Mouse (Mus musculus): ENCODE data around the gene Otud4. TPM values are rescaled to one million over a fixed set of nuclear protein-coding genes. Genes with fewer than 3 reads are reported as not detected.
A peak's percentile ranks its signal among the peaks of the same experiment; 100 is the strongest.
"Not testable (repeated sequence)": the region's sequence is repeated elsewhere in the genome, so short reads cannot be mapped to it uniquely, and the experiment has no call there.

The Otud4 gene
- polyA plus RNA-seq, 1 experiment from 2014 or later, result 15.4 TPM

- H3K27ac ChIP-seq, result no peak overlapping the region
- H3K36me3 ChIP-seq, result peaks cover 88% of the 10 kb centered on the region
- no peaks in the 10 kb centered on the region for H3K4me1 ChIP-seq
- WGBS, result 94% methylated on average over 1 of the region's 1 CpGs
- no peaks in the 10 kb centered on the region for H3K27me3 ChIP-seq (ENCODE audit: low read depth, poor library complexity, severe bottlenecking)
- no peak for DNase-seq (ENCODE audit: low spot score)
- no peaks in the 10 kb centered on the region for H3K9me3 ChIP-seq (replicated peaks)
- H3K4me3 ChIP-seq, result no peak overlapping the region
Measured at GRCm38 (mm10) chr8:79650158-79650814, 10.9 kb downstream of the Otud4 start.

DNA sequence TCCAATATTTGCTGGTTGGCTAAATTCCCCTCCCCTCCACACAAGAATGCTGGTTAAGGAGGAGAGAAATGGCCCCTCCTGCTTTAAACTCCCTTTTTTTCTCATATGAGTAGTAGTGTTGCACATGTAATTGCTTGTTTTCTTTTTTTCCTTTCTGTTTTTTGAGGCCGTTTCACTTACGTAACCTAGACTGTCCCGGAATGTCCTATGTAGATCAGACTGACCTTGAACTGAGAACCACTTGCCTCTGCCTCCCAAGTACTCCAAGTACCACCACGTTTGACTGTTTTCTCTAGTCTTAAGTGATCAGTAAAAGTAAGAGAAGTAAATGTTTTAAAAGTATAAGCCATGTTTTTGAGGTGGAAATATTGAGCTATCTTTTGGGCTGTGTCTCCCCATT, 14.3 kb downstream of the Otud4 start:
- no peak overlapping the region for H3K27ac ChIP-seq
- H3K36me3 ChIP-seq, result peaks cover 81% of the 10 kb centered on the region
- H3K27me3 ChIP-seq (ENCODE audit: low read depth, poor library complexity, severe bottlenecking), result no peaks in the 10 kb centered on the region
- no peaks in the 10 kb centered on the region for H3K4me1 ChIP-seq
- no peak overlapping the region for H3K4me3 ChIP-seq
- no peaks in the 10 kb centered on the region for H3K9me3 ChIP-seq (replicated peaks)
- no peak for DNase-seq (ENCODE audit: low spot score)
- WGBS, result 95% methylated on average over 4 of the region's 4 CpGs

GRCm38 (mm10) chr8:79658715-79659114, 19.3 kb downstream of the Otud4 start:
- H3K36me3 ChIP-seq, result peaks cover 93% of the 10 kb centered on the region
- not testable (repeated sequence) for H3K9me3 ChIP-seq (replicated peaks); H3K4me1 ChIP-seq; H3K27ac ChIP-seq; DNase-seq (ENCODE audit: low spot score); H3K27me3 ChIP-seq (ENCODE audit: low read depth, poor library complexity, severe bottlenecking); H3K4me3 ChIP-seq
- 93% methylated on average over 4 of the region's 4 CpGs for WGBS

- 87% methylated on average over 4 of the region's 4 CpGs for WGBS
- H3K27me3 ChIP-seq (ENCODE audit: low read depth, poor library complexity, severe bottlenecking), result no peaks in the 10 kb centered on the region
- no peak overlapping the region for H3K4me3 ChIP-seq
- peaks cover 11% of the 10 kb centered on the region for H3K4me1 ChIP-seq
- no peaks in the 10 kb centered on the region for H3K9me3 ChIP-seq (replicated peaks)
- H3K27ac ChIP-seq, result no peak overlapping the region
- H3K36me3 ChIP-seq, result peaks cover 66% of the 10 kb centered on the region
- DNase-seq (ENCODE audit: low spot score), result no peak
Measured at GRCm38 (mm10) chr8:79676461-79676860, 37.0 kb downstream of the Otud4 start.

- H3K27me3 ChIP-seq (ENCODE audit: low read depth, poor library complexity, severe bottlenecking), result no peaks in the 10 kb centered on the region
- peaks cover 66% of the 10 kb centered on the region for H3K36me3 ChIP-seq
- DNase-seq (ENCODE audit: low spot score), result no peak
- H3K27ac ChIP-seq, result no peak overlapping the region
- peaks cover 11% of the 10 kb centered on the region for H3K4me1 ChIP-seq
- no peak overlapping the region for H3K4me3 ChIP-seq
- WGBS, result 67% methylated on average over 5 of the region's 5 CpGs
- no peaks in the 10 kb centered on the region for H3K9me3 ChIP-seq (replicated peaks)
Measured at GRCm38 (mm10) chr8:79679005-79679404, 39.6 kb downstream of the Otud4 start.

DNA sequence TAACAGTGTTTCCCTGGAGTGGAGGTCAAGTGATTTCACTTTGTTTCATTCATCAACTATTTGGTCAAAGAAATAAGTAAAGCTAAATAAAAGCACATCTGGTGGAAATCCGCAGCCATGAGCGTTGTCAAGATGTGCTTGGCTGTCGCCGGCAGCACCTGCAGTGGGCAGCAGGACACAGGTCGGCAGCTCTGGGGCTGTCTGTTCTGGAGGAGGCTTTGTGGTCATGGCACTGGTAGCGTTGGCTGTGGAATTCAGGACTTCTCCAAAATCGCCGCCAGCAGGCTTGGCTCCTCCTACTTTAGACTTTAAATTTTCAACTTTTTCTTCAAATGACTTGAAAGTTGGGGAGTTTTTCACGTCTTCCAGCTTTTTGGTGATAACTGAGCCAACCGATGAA, 40.7 kb downstream of the Otud4 start:
- not testable (repeated sequence) for H3K27ac ChIP-seq; DNase-seq (ENCODE audit: low spot score); H3K27me3 ChIP-seq (ENCODE audit: low read depth, poor library complexity, severe bottlenecking); H3K9me3 ChIP-seq (replicated peaks)
- 54% methylated on average over 10 of the region's 10 CpGs for WGBS
- Histone ChIP-seq H3K4me3 (peak overlapping the region; percentile 44), H3K36me3 (peaks cover 66% of the 10 kb centered on the region), H3K4me1 (peaks cover 11% of the 10 kb centered on the region)

DNA sequence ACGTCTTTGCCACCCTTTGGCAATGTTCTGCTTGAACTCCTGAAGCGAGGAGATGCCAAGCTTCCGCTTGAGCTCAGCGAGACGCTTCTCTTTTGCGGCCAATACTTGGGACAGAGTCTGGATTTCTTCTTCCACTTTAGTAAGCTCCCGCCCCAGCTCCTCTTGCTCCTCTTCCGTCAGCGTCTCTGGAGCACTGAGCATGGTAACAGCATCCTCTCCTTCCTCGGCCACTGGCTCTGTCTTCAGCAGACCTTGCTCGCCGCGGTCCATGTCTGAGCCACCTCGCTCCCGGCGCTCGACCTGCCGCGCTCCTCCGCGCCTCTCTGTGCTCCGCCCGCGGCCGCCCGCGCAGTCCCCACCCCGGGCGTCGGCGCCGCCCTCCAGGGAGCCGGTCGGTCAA, 41.1 kb downstream of the Otud4 start:
- H3K27ac ChIP-seq, result no peak overlapping the region
- 12% methylated on average over 34 of the region's 34 CpGs for WGBS
- DNase-seq (ENCODE audit: low spot score), result peak; percentile 40

GRCm38 (mm10) chr8:79680965-79681364, 41.5 kb downstream of the Otud4 start:
- 45% methylated on average over 2 of the region's 2 CpGs for WGBS
- DNase-seq (ENCODE audit: low spot score), result no peak
- Histone ChIP-seq H3K36me3 (peaks cover 67% of the 10 kb centered on the region), H3K4me1 (peaks cover 11% of the 10 kb centered on the region), H3K9me3 (replicated peaks) (no peaks in the 10 kb centered on the region), H3K27me3 (ENCODE audit: low read depth, poor library complexity, severe bottlenecking) (no peaks in the 10 kb centered on the region), H3K4me3 (peak overlapping the region; percentile 44), H3K27ac (no peak overlapping the region)

More for the DNA sequence above, 41.1 kb downstream of the Otud4 start:
- H3K4me1 ChIP-seq, result peaks cover 11% of the 10 kb centered on the region
- H3K36me3 ChIP-seq, result peaks cover 66% of the 10 kb centered on the region
- no peaks in the 10 kb centered on the region for H3K27me3 ChIP-seq (ENCODE audit: low read depth, poor library complexity, severe bottlenecking)
- H3K4me3 ChIP-seq, result peak overlapping the region; percentile 44
- H3K9me3 ChIP-seq (replicated peaks), result no peaks in the 10 kb centered on the region

DNA sequence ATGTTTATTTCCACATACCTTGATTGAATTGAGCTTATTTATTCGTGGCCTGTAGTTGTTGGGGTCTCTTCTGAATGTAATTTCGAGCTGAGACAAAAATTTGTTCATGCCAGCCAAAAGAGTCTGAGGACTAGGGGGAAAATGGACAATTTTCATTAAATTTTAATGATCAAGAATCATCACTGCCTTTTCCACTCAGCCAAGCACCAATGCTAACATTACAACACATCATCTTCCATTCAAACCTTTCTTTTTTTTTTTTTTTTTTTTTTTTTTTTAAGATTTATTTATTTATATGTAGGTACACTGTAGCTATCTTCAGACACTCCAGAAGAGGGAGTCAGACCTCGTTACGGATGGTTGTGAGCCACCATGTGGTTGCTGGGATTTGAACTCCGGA, 46.5 kb downstream of the Otud4 start:
- not testable (repeated sequence) for H3K9me3 ChIP-seq (replicated peaks); DNase-seq (ENCODE audit: low spot score); H3K4me1 ChIP-seq; H3K27ac ChIP-seq; H3K4me3 ChIP-seq; H3K27me3 ChIP-seq (ENCODE audit: low read depth, poor library complexity, severe bottlenecking)
- H3K36me3 ChIP-seq, result peaks cover 99% of the 10 kb centered on the region
- 95% methylated on average over 5 of the region's 5 CpGs for WGBS

- Histone ChIP-seq H3K9me3 (replicated peaks) (no peaks in the 10 kb centered on the region), H3K36me3 (peaks cover 99% of the 10 kb centered on the region), H3K27ac (no peak overlapping the region), H3K4me1 (no peaks in the 10 kb centered on the region), H3K4me3 (no peak overlapping the region), H3K27me3 (ENCODE audit: low read depth, poor library complexity, severe bottlenecking) (no peaks in the 10 kb centered on the region)
- 91% methylated on average over 2 of the region's 2 CpGs for WGBS
- DNase-seq (ENCODE audit: low spot score), result no peak
Measured at GRCm38 (mm10) chr8:79692531-79692930, 53.1 kb downstream of the Otud4 start.

GRCm38 (mm10) chr8:79706687-79707086, 67.3 kb downstream of the Otud4 start:
- H3K4me3 ChIP-seq, result no peak overlapping the region
- peaks cover 6% of the 10 kb centered on the region; the same call in 1 of the 2 replicates for H3K4me1 ChIP-seq
- H3K9me3 ChIP-seq (replicated peaks), result no peaks in the 10 kb centered on the region
- 92% methylated on average over 3 of the region's 3 CpGs for WGBS
- H3K36me3 ChIP-seq, result peaks cover 65% of the 10 kb centered on the region
- DNase-seq (ENCODE audit: low spot score), result no peak
- H3K27ac ChIP-seq, result no peak overlapping the region
- no peaks in the 10 kb centered on the region for H3K27me3 ChIP-seq (ENCODE audit: low read depth, poor library complexity, severe bottlenecking)

DNA sequence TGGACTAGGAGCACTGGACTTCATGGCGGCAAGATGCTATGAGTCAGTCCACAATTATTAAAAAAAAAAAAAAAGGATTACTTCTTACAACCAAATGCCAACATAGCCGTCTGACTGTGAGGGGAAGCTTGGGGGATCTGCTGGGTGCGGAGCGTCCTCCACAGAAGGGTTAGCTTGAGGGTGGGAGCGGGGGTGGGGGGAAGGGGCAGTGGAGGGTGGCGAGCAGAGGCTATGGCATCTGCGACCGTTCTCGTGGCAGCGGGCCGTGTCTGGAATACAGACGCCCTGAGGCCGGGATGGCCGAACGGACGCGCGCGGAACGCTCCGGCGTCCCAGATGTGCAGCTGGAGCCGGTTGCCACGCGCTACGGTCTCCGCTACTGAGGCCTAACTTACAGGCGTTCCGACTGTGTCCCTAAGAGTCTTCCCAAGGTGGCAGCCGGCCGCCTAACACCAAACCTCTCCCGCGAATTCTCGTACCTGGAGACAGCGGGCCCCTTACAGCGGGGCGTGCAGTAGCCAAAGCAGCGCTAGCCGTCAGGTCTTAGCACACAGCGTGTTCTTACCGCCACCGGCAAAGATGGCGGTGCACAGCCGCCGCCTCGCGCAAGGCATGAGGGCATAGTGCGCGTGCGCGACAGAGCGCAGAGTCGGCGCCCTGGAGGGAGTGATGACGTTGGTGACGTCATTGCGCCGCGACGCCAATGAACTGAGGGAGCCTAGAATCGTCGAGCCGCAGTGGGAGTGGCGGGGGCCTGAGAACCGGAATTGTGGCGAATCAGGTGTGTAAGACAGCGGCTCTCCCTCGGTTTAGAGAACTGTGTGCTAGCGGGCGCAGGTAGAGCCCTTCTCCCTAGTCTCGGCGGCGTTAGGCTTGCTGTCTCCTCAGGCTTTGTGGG, 71.9 kb downstream of the Otud4 start, which contains the start of the genes Abce1 and Anapc10:
Gene Abce1, minus strand, starts transcription at position 677 of the 898 bp plus-strand sequence.
Gene Anapc10, plus strand, starts transcription at position 757 of the 898 bp plus-strand sequence.
- peak; percentile 99 for DNase-seq (ENCODE audit: low spot score)
- H3K9me3 ChIP-seq (replicated peaks), result no peaks in the 10 kb centered on the region
- H3K4me3 ChIP-seq, result peak within 1 kb of the TSS; percentile 79
- peak within 1 kb of the TSS; percentile 92 for H3K27ac ChIP-seq
- H3K36me3 ChIP-seq, result peaks cover 32% of the 10 kb centered on the region
- no peaks in the 10 kb centered on the region for H3K27me3 ChIP-seq (ENCODE audit: low read depth, poor library complexity, severe bottlenecking)
- peaks cover 12% of the 10 kb centered on the region for H3K4me1 ChIP-seq
- WGBS, result under 1% methylated on average over 73 of the region's 73 CpGs

DNA sequence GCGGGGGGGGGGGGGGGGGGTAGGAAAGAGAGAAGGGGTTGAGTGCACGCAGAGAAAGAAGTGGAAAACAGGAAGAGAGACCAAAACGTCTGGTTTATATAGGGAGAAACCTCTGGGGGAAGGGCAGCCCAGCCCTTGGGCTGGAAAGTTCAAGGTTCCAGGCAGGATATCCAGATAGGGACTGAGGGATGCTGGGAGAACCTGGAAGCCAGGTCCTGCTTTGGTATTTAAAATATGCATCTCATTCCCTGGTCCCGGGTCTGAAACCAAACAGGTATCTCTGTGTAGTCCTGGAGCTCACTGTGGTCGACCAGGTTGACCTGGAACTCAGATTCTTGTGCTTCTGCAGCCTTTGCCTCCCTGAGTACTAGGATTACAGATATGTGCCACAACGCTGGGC, 73.3 kb downstream of the Otud4 start:
- H3K9me3 ChIP-seq (replicated peaks), result no peaks in the 10 kb centered on the region
- peak overlapping the region; percentile 79 for H3K4me3 ChIP-seq
- H3K27ac ChIP-seq, result no peak overlapping the region
- peaks cover 25% of the 10 kb centered on the region for H3K36me3 ChIP-seq
- DNase-seq (ENCODE audit: low spot score), result no peak
- WGBS, result 64% methylated on average over 4 of the region's 6 CpGs
- H3K27me3 ChIP-seq (ENCODE audit: low read depth, poor library complexity, severe bottlenecking), result no peaks in the 10 kb centered on the region
- H3K4me1 ChIP-seq, result peaks cover 12% of the 10 kb centered on the region

All from limb, embryonic 10.5 days (tissue).